Mouse (Mus musculus) cortical plate, adult 2 months (tissue): ENCODE data around the gene Polr2l.

Source experiments
- CTCF ChIP-seq: fragments of 200-500 bp; IDR thresholded peaks from 2 replicates; pipeline ENCODE4 v1.5.1; 2011; ENCODE audit warnings: mild to moderate bottlenecking, control low read depth, low read length; ENCODE audit not compliant: insufficient read depth; ENCODE audit errors: extremely low read depth
- POLR2A ChIP-seq: fragments of 200-500 bp; IDR thresholded peaks from 2 replicates; pipeline ENCODE4 v1.6.1; 2011; ENCODE audit warnings: mild to moderate bottlenecking, low read length, control low read depth; ENCODE audit not compliant: insufficient read depth; ENCODE audit errors: extremely low read depth

GRCm38 (mm10) chr7:141474160-141474559, 772 bp downstream of the Polr2l start:
- TF ChIP-seq CTCF (no peak), POLR2A (no peak)
